Comparison of ENCODE assay signal across 8 mouse cellular contexts in the genomic region with DNA sequence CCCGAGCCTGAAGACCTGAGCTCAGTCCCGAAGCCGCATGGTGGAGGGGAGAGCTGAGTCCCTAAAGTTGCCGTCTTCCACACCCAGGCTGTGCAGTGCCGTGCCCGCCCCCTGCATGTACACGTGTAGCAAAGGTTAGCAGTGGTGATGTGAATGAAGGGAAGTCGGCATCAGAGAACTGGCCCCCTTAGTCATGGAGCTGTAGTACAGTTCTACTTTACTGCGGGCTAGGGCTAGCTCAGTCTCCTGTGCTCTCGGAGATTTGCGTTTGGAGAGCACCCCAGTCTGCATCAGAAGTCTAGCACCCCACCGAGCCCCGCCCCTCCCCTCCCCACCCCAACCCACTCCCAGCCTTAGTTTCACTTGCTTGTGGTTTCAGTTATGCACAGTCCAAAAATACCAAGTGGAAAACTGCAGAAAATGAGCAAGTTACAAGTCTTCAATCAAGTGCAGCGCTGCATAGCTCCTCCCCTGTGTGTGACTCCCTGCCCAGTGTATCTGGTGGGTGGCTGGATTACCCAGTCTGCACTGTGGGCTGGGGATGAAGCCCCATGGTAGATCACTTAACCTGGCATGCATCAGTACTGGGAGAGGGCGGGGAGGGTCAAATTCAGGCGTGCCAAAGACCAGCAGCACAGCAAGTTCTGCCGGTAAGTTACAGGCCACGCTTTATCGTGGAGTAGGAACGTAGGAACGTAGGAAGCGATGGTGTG. TPM values are rescaled to one million over a fixed set of nuclear protein-coding genes. Genes with fewer than 3 reads are reported as not detected.
A peak's percentile ranks its signal among the peaks of the same experiment; 100 is the strongest.
DNase-seq lines count a peak whose midpoint lies in the region; ATAC-seq and TF ChIP-seq lines count a peak whose summit lies in the region.

No protein-coding gene starts in this region.

- WGBS in heart, embryonic 10.5 days, result 60% methylated on average over 22 of the region's 22 CpGs
- WGBS in hindbrain, embryonic 12.5 days, result 55% methylated on average over 22 of the region's 22 CpGs

- peaks cover 14% of the 10 kb centered on the region for H3K36me3 ChIP-seq in heart, embryonic 10.5 days
- H3K36me3 ChIP-seq in G1E (replicated peaks), result peaks cover 82% of the 10 kb centered on the region
- H3K36me3 ChIP-seq in hindbrain, embryonic 12.5 days, result peaks cover 9% of the 10 kb centered on the region

- H3K4me1 ChIP-seq in heart, embryonic 10.5 days, result peaks cover 82% of the 10 kb centered on the region
- peaks cover 72% of the 10 kb centered on the region for H3K4me1 ChIP-seq in G1E (ENCODE audit: insufficient read depth, low read depth, low read length)
- peaks cover 61% of the 10 kb centered on the region for H3K4me1 ChIP-seq in hindbrain, embryonic 12.5 days

- peak overlapping the region; percentile 54 for H3K4me2 ChIP-seq in hindbrain, embryonic 12.5 days (replicated peaks)

- no peaks in the 10 kb centered on the region for H3K27me3 ChIP-seq in heart, embryonic 10.5 days (ENCODE audit: insufficient read depth, poor library complexity, severe bottlenecking)
- no peaks in the 10 kb centered on the region for H3K27me3 ChIP-seq in G1E (ENCODE audit: insufficient read depth, low read length)
- no peaks in the 10 kb centered on the region for H3K27me3 ChIP-seq in hindbrain, embryonic 12.5 days

- H3K4me3 ChIP-seq in heart, embryonic 10.5 days, result peak overlapping the region; percentile 59
- peak overlapping the region; percentile 69; the same call in 1 of the 2 replicates for H3K4me3 ChIP-seq in G1E (ENCODE audit: low read depth, low read length)
- H3K4me3 ChIP-seq in hindbrain, embryonic 12.5 days, result peak overlapping the region; percentile 23; the same call in 1 of the 2 replicates

- H3K9ac ChIP-seq in hindbrain, embryonic 12.5 days, result peak overlapping the region; percentile 49; the same call in 1 of the 2 replicates

- H3K9me3 ChIP-seq in heart, embryonic 10.5 days, result no peaks in the 10 kb centered on the region
- no peaks in the 10 kb centered on the region for H3K9me3 ChIP-seq in G1E (replicated peaks)
- no peaks in the 10 kb centered on the region for H3K9me3 ChIP-seq in hindbrain, embryonic 12.5 days (replicated peaks)

- DNase-seq in heart, embryonic 10.5 days (ENCODE audit: low spot score), result no peak
- no peak for DNase-seq in heart, postnatal 4 days
- no peak for DNase-seq in G1E (ENCODE audit: low spot score)
- DNase-seq in thymus, postnatal 36 days, result peak; percentile 45 to 59
- DNase-seq in frontal cortex, postnatal 10 days (ENCODE audit: low spot score in 2 of 2), result no peak

- no peak for TF ChIP-seq CTCF in G1E (IDR thresholded peaks at IDR 0.05; ENCODE audit: low read depth, low read length)

- no peak for ATAC-seq in G1E (ENCODE audit: extremely low read depth, insufficient number of reproducible peaks, low FRiP score, poor library complexity, severe bottlenecking)
- ATAC-seq in hindbrain, embryonic 12.5 days (ENCODE audit: low FRiP score), result no peak
- ATAC-seq in megakaryocyte, adult 5-6 weeks (ENCODE audit: poor library complexity, severe bottlenecking), result peak; percentile 22
- ATAC-seq in erythroid progenitor cell, adult 5-6 weeks (replicated peaks; ENCODE audit: low FRiP score, poor library complexity, severe bottlenecking), result no peak

- H3K27ac ChIP-seq in heart, embryonic 10.5 days, result peak overlapping the region; percentile 93
- peak overlapping the region; percentile 86 for H3K27ac ChIP-seq in hindbrain, embryonic 12.5 days

RNA-seq across cellular contexts. Expression of gene Ap5z1, which starts 22.3 kb away (rescaled TPM):
- 8.7 and 11.1 TPM in 2 replicates for polyA plus RNA-seq in heart, embryonic 10.5 days (2016; fragmentation: Nextera tagmentation; extraction: Ambion mirVana)
- total RNA-seq in heart, postnatal 4 days (2021), result 1 to 10 TPM; 6.0 to 8.2 TPM
- total RNA-seq in G1E (2014; fragmentation: Nextera tagmentation) (14.1 and 14.6 TPM in 2 replicates), G1E (2017) (11.5 and 14.0 TPM in 2 replicates)
- 32.0 and 37.7 TPM in 2 replicates for polyA plus RNA-seq in G1E (2012)
- polyA plus RNA-seq in hindbrain, embryonic 12.5 days (2016; fragmentation: Nextera tagmentation; extraction: Ambion mirVana), result 14.9 and 15.6 TPM in 2 replicates
- 10.3 and 10.7 TPM in 2 replicates for total RNA-seq in megakaryocyte, adult 5-6 weeks (2015)
- 9.3 and 10.0 TPM in 2 replicates for total RNA-seq in megakaryocyte, adult 5-6 weeks (2017)
- total RNA-seq in erythroid progenitor cell, adult 5-6 weeks (2015; ENCODE audit: low replicate concordance), result 5.0 and 14.8 TPM in 2 replicates
- 2.6 and 10.1 TPM in 2 replicates for total RNA-seq in erythroid progenitor cell, adult 5-6 weeks (2017; ENCODE audit: low replicate concordance)

RNA-seq across cellular contexts. Expression of gene Foxk1, which starts 40.2 kb away (rescaled TPM):
- 3.3 and 4.5 TPM in 2 replicates for polyA plus RNA-seq in heart, embryonic 10.5 days (2016; fragmentation: Nextera tagmentation; extraction: Ambion mirVana)
- 10 to 100 TPM; 18.2 to 19.0 TPM for total RNA-seq in heart, postnatal 4 days (2021)
- 26.9 and 29.5 TPM in 2 replicates for total RNA-seq in G1E (2014; fragmentation: Nextera tagmentation)
- total RNA-seq in G1E (2017), result 4.9 and 5.5 TPM in 2 replicates
- polyA plus RNA-seq in G1E (2012), result 39.3 and 42.7 TPM in 2 replicates
- polyA plus RNA-seq in hindbrain, embryonic 12.5 days (2016; fragmentation: Nextera tagmentation; extraction: Ambion mirVana), result 7.9 and 8.8 TPM in 2 replicates
- 21.2 and 21.4 TPM in 2 replicates for total RNA-seq in megakaryocyte, adult 5-6 weeks (2015)
- 14.5 and 19.0 TPM in 2 replicates for total RNA-seq in megakaryocyte, adult 5-6 weeks (2017)
- 3.8 and 6.1 TPM in 2 replicates for total RNA-seq in erythroid progenitor cell, adult 5-6 weeks (2015; ENCODE audit: low replicate concordance)
- 1.9 and 3.5 TPM in 2 replicates for total RNA-seq in erythroid progenitor cell, adult 5-6 weeks (2017; ENCODE audit: low replicate concordance)

Comparison
In these comparisons a context has a peak if more than half of its experiments do, and no peak if none do; other contexts are left out.
1. DNase-seq: peak in thymus, postnatal 36 days (2 of 2); none in heart, embryonic 10.5 days (single experiment), heart, postnatal 4 days (single experiment), G1E (single experiment) and frontal cortex, postnatal 10 days (0 of 2).
2. Peak in every context shown above with its lines, with median percentiles within 50 percentile points of each other: H3K4me3 ChIP-seq.